Comparison of ENCODE assay signal across 29 mouse cellular contexts in genomic region chr9:15596598-15596997, GRCm38 (mm10). TPM values are rescaled to one million over a fixed set of nuclear protein-coding genes. Genes with fewer than 3 reads are reported as not detected.
"Had no signal": no experiment of that assay in that cellular context is flagged by ENCODE, and none has a peak within 500 bp of the region (broad histone marks: within the 10 kb centered on the region; RNA-seq: fewer than 3 reads in every experiment).

No protein-coding gene starts in this region.

- DNase-seq: gastrocnemius, postnatal 14 days; gastrocnemius, postnatal 36 days; heart, adult 11 months; heart, adult 2 months; heart, postnatal 14 days; heart, postnatal 36 days; kidney, adult 11 months; kidney, adult 2 months; kidney, adult 9 months; kidney, postnatal 14 days; kidney, postnatal 36 days; layer of hippocampus, adult 9-11 months; liver; liver, embryonic 13.5 days had no signal

- H3K4me3 ChIP-seq: heart, adult 2 months; heart, embryonic 13.5 days; heart, embryonic 15.5 days; hindbrain, embryonic 12.5 days; kidney, embryonic 15.5 days; left cerebral cortex, adult 2 months; limb, embryonic 10.5 days; limb, embryonic 12.5 days; liver, embryonic 13.5 days had no signal

- H3K4me2 ChIP-seq: heart, embryonic 11.5 days; heart, embryonic 13.5 days; heart, embryonic 15.5 days; hindbrain, embryonic 12.5 days; hindbrain, embryonic 14.5 days; kidney, embryonic 15.5 days; limb, embryonic 12.5 days; liver, embryonic 11.5 days; liver, embryonic 13.5 days had no signal

- H3K36me3 ChIP-seq: heart, embryonic 13.5 days; heart, embryonic 15.5 days; hindbrain, embryonic 12.5 days; kidney, embryonic 15.5 days; limb, embryonic 10.5 days; limb, embryonic 12.5 days; liver, embryonic 13.5 days had no signal

- H3K4me1 ChIP-seq: heart, embryonic 13.5 days; heart, embryonic 15.5 days; hindbrain, embryonic 12.5 days; limb, embryonic 12.5 days; liver, embryonic 13.5 days had no signal

- H3K9ac ChIP-seq: heart, embryonic 13.5 days; heart, embryonic 15.5 days; hindbrain, embryonic 12.5 days; hindbrain, embryonic 14.5 days; kidney, embryonic 15.5 days; limb, embryonic 12.5 days; liver, embryonic 13.5 days had no signal

- ATAC-seq: hindbrain, postnatal 0 days; intestine, embryonic 16.5 days had no signal

- H3K27ac ChIP-seq: heart, adult 2 months; heart, embryonic 13.5 days; heart, embryonic 15.5 days; hindbrain, embryonic 12.5 days; hindbrain, embryonic 14.5 days; hindbrain, postnatal 0 days; kidney, embryonic 15.5 days; kidney, postnatal 0 days; left cerebral cortex, adult 2 months; limb, embryonic 10.5 days; limb, embryonic 12.5 days; liver, embryonic 13.5 days had no signal

- H3K27me3 ChIP-seq: heart, embryonic 13.5 days; heart, embryonic 15.5 days; hindbrain, embryonic 12.5 days; kidney, embryonic 15.5 days; liver, embryonic 13.5 days had no signal

- H3K9me3 ChIP-seq: heart, embryonic 13.5 days; heart, embryonic 15.5 days; hindbrain, embryonic 12.5 days; kidney, embryonic 15.5 days; limb, embryonic 10.5 days; limb, embryonic 12.5 days; liver, embryonic 13.5 days had no signal

RNA-seq across cellular contexts. Expression of gene Deup1, which starts 31.1 kb away (rescaled TPM):
- total RNA-seq: gastrocnemius, adult 18-20 months; gastrocnemius, postnatal 36 days; heart, adult 2 months; hematopoietic stem cell, adult 5-6 weeks had no signal
- polyA plus RNA-seq: liver, embryonic 13.5 days had no signal
